Mouse (Mus musculus) gastrocnemius, adult 2 months (tissue): ENCODE results near the gene Fnip2. TPM values are rescaled to one million over a fixed set of nuclear protein-coding genes. Genes with fewer than 3 reads are reported as not detected.
"Not testable (repeated sequence)": the region's sequence is repeated elsewhere in the genome, so short reads cannot be mapped to it uniquely, and the experiment has no call there.

ENCODE experiments used
- DNase-seq: peaks from one replicate; pipeline ENCODE4 v3.0.0; 2022
- H3K27ac ChIP-seq: fragments of 200-600 bp; 2 replicates; pipeline ENCODE4 v1.8.1; 2022; ENCODE audit warnings: mild to moderate bottlenecking
- H3K4me3 ChIP-seq: fragments of 200-600 bp; 2 replicates; pipeline ENCODE4 v1.8.1; 2022; ENCODE audit warnings: mild to moderate bottlenecking, moderate library complexity
- CTCF ChIP-seq: fragments of 200-600 bp; IDR thresholded peaks from 2 replicates; pipeline ENCODE4 v1.8.1; 2022; ENCODE audit warnings: antibody characterized with exemption, mild to moderate bottlenecking, moderate library complexity
- intact Hi-C: fragments of 180-260 bp; cut with DNase I; formaldehyde crosslinking; loops from one replicate; pipeline ENCODE4 v1.15.1; 2025
- total RNA-seq, 2 experiments: library from RNA; stranded (reverse); gene quantifications; 2 replicates each; pipeline ENCODE4 v1.2.3; 2021

Fnip2 gene
- total RNA-seq, 2 experiments from 2014 or later = 3.5 to 5.0 TPM

DNA sequence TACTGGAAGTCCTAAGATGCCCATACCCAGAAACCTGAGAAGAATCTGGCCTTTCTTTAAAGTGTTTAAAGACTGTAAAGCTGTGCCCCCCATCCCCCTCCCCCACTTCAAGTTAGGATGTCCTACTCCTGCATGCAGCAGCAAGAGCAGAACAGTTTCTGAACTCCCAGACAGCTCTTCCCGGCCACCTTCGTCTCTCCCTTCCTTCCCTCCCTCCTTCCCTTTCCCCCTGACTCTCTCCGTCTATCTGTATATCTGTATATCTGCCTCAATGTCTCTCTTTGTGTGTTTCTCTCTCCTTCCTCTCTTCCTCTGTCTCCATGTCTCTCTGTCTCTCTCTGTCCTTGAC, 8.8 kb upstream of the Fnip2 start:
- H3K27ac ChIP-seq = no peak overlapping the region
- TF ChIP-seq CTCF = no peak
- no peak for DNase-seq
- no peak overlapping the region for H3K4me3 ChIP-seq
- intact Hi-C loops = no loop called here

DNA sequence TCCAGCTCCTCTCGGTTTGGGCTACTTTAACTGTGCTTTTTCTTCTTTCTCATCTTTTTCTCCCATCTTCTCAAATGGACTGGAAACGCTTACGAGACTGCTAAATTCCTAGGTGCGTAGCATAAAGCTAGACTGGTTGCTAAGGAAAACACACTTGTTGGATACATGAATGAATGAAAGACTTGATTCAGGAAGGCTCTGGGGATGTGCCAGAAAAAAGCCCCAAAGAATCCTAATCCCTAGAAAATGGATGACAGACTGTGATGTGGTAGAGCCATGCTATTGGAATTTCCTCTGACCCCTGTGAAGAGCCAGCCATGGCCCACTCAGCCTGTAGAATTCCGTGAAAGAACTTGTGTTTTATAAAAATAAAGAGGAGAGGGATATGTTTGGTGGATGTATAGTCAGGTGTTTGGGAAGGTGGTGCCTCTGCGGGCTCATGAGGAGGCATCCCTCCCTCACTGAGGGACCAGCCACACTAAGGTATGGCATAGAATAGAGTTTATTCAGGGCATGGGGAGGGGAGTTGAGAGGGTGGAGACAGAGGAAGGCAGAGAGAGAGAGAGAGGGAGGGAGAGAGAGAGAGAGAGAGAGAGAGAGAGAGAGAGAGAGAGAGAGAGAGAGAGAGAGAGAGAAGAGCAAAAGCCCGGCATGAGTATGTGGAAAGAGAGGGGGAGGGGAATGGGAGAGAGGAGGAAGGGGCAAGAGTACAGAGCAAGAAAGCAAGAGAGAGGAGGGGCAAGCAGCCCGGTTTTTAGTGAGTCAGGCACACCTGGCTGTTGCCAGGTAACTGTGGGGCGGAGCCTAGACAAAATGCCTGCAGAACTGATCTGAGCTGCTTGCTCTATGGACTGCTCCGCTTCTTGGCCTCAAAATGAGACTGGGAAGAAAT, 8.2 kb upstream of the Fnip2 start:
- no peak for DNase-seq
- H3K4me3 ChIP-seq = no peak overlapping the region
- intact Hi-C loops = no loop called here
- no peak overlapping the region for H3K27ac ChIP-seq
- no peak for TF ChIP-seq CTCF

DNA sequence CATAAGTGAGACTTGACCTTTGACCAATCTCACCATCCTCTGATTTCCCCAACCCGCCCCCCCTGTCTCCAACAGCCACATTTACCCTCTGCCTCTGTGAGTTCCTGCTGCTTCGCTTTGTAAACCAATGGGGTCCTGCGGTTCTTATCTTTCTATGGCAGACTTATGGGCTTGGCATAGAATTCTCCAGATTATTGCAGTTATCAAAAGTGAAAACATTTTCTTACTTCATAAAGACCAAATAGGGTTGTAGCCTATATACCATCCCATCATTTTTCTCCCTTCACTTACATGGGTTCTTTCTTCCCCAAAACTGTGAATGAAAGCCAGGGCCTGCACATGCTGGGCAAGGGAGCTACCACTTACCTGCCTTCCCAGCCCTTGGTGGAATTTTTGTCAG, 6.7 kb upstream of the Fnip2 start:
- no peak for TF ChIP-seq CTCF
- Histone ChIP-seq H3K27ac (no peak overlapping the region), H3K4me3 (no peak overlapping the region)
- intact Hi-C loops = no loop called here
- no peak for DNase-seq

DNA sequence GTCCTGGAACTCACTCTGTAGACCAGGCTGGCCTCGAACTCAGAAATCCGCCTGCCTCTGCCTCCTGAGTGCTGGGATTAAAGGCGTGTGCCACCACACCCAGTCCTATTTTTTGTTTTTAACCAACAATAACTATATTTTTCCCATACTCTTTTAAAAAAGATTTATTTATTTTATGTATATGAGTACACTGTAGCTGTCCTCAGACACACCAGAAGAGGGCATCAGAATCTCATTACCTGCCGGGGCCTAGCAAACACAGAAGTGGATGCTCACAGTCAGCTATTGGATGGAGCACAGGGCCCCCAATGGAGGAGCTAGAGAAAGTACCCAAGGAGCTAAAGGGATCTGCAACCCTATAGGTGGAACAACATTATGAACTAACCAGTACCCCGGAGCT, 5.8 kb upstream of the Fnip2 start:
- H3K27ac ChIP-seq, H3K4me3 ChIP-seq: not testable (repeated sequence)

DNA sequence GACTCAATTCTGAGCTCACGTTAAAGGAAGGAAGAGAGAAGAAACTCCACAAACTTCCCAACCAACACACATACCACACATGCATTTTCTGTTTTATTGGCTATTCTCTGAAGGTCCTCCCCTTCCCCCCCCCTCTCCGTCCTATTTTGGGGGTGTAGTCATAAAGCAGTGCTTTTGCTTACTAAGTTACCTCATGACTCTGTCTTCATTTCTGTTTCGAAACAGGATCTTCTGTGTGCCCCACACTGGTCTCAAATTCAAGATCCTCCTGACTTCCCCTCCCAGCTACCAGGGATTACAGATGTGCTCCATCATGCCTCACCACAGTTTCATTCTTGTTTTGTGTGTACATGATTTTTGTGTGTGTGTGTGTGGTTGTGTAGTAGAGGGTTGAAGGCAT, 4.8 kb upstream of the Fnip2 start:
- no peak overlapping the region for H3K27ac ChIP-seq
- TF ChIP-seq CTCF = no peak
- intact Hi-C loops = no loop called here
- no peak overlapping the region for H3K4me3 ChIP-seq
- DNase-seq = no peak

More for the DNA sequence above, 5.8 kb upstream of the Fnip2 start:
- DNase-seq, intact Hi-C loops: not testable (repeated sequence)

DNA sequence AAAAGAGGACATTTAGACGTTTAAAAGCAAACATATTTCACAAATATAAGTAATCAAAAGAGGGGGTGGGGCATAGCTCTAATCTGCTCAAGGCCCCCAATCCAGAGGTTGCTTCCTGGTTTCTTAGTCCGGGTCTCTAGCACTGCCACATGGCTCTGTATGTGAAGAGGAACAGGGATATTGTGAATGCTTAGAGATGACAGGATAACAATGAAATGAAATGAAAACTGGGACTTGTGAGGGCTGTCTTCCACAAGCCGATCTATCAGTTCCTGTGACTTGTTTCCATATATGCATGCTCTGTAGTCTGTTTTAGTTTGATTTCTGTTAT, 1.7 kb upstream of the Fnip2 start:
- intact Hi-C loops = loop anchor here (5.0 kb wide), 4 partner anchors 37 to 367 kb away; partner anchors contain the start of gene Rapgef2
- DNase-seq = no peak
- Histone ChIP-seq H3K4me3 (no peak overlapping the region), H3K27ac (no peak overlapping the region)
- no peak for TF ChIP-seq CTCF

DNA sequence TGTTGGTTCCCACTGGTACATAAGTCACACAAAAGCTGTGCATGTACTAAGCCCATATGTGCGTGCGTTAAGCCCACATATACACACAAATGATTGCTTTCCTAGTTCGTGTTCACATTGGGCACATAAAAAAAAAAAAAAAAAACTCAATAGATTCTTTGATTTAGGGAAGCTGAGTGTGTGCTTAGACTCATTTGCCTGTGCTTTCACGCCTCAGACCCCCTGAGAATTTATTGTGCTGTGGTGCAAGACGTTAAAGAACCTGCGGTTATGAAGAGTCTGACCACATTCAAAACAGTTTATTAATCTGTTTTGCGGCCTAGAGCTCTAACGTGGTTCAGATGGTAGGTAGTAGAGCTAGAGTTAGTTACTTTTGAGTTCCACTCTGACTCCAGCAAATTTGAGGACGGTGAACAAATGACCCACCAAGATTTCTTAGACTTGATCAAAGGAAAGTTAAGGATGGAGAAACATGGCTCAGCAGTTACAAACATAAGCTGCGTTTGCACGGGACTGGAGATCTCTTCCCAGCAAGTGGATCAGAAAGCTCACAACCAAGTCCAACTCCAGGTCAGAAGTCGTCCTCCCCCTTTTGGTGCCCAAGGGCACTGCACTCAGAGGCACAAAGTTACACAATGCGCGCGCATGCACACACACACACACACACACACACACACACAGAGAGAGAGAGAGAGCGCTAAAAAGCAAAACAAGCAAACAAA, 1.2 kb upstream of the Fnip2 start:
- intact Hi-C loops = loop anchor here (5.0 kb wide), 4 partner anchors 36 to 366 kb away; partner anchors contain the start of gene Rapgef2
- H3K4me3 ChIP-seq = peak overlapping the region; percentile 89; the same call in 1 of the 2 replicates
- no peak for DNase-seq
- H3K27ac ChIP-seq = peak overlapping the region; percentile 94
- no peak for TF ChIP-seq CTCF

DNA sequence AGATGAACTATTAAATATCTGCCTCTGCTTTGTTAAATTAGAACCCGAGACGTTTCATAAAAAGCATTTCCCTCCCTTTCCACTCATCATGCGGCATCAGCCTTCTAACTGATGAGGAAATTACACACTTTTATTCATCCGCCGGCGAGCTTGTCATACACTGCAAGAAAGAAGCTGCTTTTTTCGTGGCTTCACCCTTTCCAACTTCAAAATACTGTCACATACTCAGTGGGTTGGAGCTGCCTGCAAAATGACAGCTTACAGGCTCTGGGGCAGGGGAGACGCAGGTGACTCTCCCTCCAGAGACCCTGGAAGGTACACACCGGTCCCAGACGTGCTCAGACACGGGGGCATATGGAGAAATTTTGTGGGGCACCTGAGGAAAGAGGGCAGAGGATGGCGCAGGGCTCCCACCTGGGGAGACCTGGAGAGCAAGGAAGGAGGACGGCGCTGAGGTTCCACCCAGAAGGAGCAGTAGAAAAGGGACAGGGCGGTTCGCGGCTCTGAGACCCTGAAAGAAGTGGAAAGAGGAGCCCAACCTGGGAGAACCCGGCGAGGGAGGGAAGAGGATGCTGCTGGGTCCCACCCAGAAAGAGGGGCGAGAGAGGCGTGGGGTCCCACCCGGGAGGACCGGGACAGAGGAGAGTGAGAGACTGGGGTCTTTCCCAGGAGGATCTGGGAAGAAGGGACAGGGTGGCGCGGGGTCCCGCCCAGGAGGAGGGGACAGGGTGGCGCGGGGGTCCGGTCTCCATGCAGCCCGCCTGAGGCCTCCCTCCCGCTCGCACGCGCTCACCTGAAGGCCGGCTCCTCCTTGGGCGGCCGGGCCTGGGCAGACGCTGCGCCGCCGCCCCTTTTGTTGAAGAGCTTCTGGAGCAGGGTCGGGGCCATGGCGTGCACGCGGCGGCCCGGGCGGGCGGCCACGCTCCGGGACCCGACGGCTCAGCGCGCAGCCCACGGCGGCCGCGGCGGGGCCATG, 592 bp downstream of the Fnip2 start:
- DNase-seq = peak; percentile 25

DNA sequence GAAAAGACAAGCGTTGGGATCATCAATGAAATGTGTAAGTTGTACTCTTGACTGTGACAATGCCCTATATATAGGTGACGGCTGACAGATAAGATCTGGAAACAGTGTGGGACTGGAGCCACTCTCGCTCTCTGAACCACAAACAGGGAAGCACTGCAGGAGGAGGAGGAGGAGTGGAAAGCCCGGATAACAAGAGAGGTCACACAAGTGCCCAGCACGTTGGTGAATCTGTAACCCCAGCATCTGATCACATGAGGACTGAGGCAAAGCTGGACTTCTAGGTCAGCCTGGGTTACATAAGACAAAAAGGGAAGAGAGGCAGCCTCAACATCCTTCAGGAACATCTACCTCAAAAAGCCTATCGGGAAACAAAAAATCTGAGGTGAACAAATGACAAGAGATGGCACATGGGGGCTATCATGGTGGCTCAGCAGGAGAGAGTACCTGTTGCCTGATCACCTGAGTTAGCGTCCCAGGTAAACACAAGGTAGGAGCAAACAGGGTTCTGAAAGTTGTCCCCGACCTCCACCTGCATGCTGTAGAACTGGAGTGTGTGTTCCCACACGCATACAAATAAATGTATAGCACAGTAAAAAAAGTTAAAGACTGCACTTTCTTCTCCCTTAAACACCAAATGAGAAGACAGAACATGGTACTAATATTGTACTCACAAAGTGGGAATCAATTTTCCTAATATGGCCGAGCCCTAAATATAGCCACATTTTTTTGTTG, 2.6 kb downstream of the Fnip2 start:
- TF ChIP-seq CTCF = no peak
- DNase-seq = no peak
- intact Hi-C loops = loop anchor here (5.0 kb wide), 4 partner anchors 33 to 363 kb away; partner anchors contain the start of gene Rapgef2
- Histone ChIP-seq H3K4me3 (no peak overlapping the region), H3K27ac (no peak overlapping the region)

More for the DNA sequence above, 592 bp downstream of the Fnip2 start:
- H3K27ac ChIP-seq = peak overlapping the region; percentile 94
- intact Hi-C loops = loop anchor here (5.0 kb wide), 4 partner anchors 35 to 365 kb away; partner anchors contain the start of gene Rapgef2
- H3K4me3 ChIP-seq = peak overlapping the region; percentile 89
- TF ChIP-seq CTCF = no peak

DNA sequence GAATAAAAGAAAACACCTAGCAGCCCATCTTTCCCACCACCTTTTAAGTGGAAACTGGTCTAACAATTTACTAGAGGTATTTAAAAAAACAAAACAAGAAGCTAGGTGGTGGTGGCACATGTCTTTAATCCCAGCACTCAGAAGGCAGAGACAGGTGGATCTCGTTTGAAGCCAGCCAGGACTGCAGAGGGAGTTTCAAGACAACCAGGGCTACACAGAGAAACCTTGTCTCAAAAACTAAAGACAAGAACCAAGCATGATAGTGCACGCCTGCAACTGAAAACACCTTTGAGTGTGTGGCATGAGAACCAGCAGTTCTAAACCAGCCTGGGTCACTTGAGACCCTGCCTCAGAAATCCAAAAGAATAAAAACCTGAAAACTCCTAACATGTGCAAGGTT, 4.1 kb downstream of the Fnip2 start:
- Histone ChIP-seq H3K4me3 (no peak overlapping the region), H3K27ac (no peak overlapping the region)
- no peak for TF ChIP-seq CTCF
- intact Hi-C loops = no loop called here
- no peak for DNase-seq

DNA sequence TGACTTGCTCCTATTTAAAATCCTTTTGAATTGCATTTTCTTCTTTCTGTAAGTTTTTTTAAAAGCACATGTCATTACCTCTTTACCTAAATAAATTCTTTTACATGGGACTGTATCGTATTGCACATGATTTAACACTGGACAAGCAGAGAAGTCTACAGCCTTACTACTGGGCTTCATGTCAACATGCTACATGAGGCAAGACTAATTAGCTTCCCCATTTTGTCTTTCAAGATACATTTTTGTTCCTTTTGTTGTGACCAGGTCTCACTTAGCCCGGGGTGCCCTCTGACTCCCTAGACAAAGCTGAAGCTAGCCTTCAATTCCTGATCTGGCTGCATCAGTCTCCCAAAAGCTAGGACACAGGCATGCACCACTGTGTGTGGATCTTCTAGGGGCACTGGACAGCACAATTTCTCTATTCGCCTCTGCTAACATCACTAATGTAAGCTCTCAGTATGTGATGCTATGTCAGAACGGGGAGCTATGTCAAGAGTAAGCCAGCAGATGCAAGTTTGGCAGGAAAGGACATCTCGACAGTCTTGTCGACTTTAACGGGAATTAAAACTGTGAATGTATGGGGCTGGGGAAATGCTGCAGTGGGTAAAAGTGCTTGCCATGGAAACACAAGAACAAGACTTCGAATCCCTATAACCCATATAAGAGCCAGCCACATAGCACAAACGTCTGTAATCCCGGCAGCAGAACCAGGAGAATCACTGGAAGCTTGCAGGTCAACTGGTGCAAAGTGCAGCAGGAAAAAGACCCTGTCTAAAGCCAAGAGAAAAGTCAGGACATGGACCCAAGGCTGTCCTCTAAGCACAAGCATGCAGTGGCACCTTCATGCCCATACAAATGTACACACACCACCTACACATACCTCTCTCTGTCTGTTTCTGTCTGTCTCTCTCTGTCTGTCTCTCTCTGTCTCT, 5.5 kb downstream of the Fnip2 start:
- intact Hi-C loops = no loop called here
- H3K27ac ChIP-seq = no peak overlapping the region
- TF ChIP-seq CTCF = no peak
- H3K4me3 ChIP-seq = no peak overlapping the region
- DNase-seq = no peak
